Mouse (Mus musculus) lung, postnatal 4 days (tissue): ENCODE data around the gene Olfr412.

ENCODE experiments used
- DNase-seq, 2 experiments: peaks; one replicate each; pipeline ENCODE4 v3.0.0; 2021

Olfr412 gene

GRCm38 (mm10) chr11:74414112-74414511 is 52.2 kb downstream of the Olfr412 start:
- DNase-seq = no peak

DNA sequence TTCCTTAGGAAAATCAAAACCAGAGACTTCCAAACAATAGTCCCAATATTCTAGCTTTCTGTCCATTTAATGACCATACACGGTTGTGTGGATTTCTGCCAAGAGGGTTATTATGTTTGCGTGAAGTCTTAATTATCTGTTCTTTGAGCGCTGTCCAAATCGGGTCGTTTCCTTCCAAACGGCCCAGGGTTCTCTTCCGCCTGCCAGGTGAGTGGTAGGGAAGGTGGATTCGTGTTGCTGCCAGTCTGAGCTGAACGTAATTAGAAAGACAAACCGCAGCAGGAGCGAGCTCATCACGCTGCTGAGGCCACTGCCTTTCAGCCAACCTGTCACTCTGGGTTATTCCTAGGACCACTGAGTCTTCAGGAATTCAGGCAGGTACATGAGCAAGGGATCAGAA is 53.9 kb downstream of the Olfr412 start:
- DNase-seq = no peak
